Mouse (Mus musculus) left cerebral cortex, adult 9 months (tissue): Measurements from ENCODE around the gene Flt1.
A peak's percentile ranks its signal among the peaks of the same experiment; 100 is the strongest.

Experiments used
- DNase-seq, 2 experiments: peaks; one replicate each; pipeline ENCODE4 v3.0.0; 2022; ENCODE audit warnings: low spot score in 2 of 2

The Flt1 gene

DNA sequence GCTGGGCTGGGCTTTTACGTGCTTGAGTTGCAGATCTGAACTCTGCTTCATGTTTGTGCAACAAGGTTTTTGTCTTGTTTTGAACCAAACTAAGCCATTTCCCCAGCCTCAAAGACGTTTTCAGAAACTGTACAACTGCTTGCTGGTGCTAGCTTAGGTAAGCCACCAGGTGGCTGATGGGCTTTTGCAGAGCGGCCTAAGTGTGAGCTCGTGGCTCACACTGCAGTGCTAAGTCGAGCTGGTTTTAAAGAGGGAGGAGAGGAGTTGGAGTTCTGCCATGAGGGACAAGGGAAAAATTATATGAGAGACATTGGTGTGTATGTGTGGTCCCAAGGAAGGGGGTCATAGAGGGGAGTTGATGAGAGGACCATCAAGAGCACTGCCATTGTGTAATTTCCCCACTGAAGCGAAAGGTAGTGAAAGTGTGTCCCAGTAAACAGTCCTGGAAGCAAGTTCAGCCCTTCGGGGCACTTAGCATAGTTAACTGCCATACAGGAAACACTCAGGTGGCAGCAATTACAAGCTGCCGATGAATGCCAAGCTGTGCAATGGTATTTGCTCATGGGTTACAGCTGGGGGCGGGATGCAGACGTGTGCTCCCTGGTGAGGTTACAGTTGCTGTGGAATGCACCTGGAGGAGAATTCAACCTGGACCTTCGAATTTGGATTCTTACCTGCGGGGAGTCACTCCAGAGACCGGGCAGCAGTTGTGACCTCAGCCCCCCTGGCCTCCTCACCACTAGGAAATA lies 173.8 kb downstream of the Flt1 start:
- DNase-seq, result no peak

DNA sequence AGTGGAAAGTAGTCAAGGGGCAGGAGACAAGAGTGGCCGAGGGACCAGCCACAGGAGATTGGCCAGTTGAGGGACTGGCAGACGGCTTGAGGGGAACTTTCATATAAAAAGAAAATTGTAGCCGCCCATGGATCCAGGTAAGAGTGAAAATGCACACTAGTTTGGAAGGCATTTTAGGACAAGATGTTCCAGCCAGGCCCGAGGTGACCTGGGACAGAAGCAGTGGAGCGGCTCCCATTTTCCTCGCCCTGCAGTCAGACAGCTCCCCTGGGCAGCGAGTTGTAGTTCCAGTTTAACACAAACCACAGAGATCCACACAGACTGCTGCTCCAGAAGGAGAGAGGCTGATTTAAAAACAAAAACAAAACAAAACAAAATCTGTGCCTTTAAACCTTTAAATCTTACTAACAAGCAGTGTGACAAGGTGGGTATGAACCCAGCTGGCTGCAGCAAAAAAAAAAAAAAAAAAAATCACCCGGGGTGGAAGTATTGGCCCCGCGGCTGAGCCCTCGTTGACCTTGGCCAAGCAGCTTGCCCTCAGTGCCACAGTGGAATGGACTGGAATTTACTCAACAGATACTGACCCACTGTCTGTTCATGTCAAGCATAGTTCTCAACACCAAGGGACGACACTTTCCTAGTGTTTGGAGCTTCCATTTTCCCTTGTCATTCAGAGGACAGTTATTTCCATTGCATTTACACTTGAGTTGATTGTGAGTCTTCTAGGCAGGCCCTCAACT lies 176.6 kb downstream of the Flt1 start:
- DNase-seq, result no peak

DNA sequence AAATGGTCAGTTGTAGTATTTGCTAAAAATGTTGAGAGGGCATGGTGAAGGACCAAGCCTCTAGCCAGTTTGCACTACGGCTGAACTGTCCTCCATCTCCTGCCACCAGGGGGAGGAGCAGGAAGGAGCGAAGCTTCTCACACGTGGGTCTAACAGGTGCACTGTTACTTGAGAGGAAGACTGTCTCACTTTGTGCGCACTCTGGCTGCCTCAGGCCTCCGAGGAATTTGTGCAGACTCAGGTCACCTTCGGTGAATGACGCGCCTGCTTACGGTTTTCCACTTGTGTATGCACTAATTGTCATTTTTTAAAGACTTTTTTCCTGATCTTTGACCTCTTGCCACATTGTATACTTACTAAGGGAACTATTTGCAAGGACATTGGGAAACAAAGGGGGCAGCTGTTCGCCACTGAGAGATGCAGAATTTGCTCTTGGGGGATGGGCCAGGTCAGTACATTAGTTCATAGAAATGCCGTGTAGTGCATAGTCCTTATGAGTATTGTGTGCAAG lies 180.0 kb downstream of the Flt1 start:
- no peak for DNase-seq

DNA sequence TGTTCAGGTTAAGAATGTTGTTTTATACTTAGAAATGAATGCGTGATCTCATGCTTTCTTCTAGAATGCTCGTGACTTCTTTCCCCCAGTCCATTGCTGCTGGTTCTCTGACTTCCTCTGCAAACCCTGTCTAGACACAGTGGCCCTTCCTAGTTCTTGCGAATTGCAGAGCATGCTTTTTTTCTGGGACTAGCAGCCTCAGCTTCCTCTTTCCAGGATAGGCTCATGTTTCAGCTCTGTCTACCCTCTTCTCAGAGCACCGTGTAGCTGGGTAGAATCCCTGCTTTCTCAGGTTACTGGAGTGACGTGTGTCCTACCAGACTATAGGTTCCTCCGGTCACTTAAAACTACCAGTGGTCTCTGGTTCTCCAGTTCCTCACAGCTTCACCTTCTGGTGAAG lies 183.5 kb downstream of the Flt1 start:
- no peak for DNase-seq

DNA sequence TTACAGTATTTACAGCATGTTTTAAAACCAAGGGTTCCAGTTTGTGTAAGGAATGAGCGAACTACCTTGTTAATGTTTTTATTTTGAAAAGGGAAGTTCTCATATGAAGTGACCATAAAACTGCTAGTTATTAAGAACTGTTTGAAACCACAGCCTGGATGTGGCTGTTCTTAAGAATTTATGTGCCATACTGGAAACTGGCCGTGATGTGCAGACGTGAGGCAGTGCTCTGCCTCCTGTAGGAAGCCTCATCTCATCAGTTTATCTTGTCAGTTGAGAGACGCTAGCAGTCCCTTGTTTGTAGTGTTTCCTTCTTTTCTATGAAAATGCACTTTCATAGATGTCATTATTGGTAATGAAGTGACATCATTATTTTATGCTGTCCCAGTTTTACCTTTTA lies 186.0 kb downstream of the Flt1 start:
- DNase-seq, result no peak

DNA sequence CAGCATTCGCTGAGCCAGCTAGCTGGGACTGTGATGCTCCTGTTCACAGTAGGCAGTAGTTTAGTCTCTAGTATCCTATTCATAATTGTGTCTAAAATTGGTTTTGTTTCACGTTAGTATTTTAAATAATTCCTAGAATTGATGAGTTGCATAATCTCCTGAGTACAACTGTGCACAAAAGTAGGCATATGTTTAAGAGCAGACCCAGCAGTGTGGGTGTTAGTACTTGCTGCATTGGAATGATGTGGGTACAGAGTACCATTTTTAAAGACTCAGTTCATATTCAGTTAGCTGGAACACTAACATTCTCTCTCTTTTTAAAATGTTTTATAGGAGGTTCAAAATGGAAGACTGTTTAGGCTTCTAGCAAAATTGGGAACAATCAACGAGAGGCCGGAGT lies 186.4 kb downstream of the Flt1 start:
- DNase-seq, result peak; percentile 44 to 55

DNA sequence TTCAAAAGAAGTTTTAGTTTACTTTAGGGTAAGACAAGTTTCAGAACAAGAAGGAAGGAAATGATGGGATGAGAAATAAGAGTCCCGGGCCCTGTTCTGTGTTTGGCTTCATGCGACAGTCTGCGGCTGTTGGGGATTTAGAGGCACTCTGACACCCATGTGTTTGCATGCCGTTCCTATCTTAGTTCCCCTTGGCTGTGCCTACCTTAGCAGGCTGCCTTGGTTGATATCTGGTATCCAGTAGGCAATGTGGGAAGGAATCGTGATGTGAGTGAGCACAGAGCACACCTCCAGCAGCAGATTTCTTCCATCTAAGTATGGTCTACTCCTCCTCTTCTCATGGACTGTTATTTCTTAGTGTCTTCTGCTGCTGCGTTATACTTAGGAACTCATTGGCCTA lies 193.8 kb downstream of the Flt1 start:
- DNase-seq, result peak in 1 of 2 experiments; percentile 23

DNA sequence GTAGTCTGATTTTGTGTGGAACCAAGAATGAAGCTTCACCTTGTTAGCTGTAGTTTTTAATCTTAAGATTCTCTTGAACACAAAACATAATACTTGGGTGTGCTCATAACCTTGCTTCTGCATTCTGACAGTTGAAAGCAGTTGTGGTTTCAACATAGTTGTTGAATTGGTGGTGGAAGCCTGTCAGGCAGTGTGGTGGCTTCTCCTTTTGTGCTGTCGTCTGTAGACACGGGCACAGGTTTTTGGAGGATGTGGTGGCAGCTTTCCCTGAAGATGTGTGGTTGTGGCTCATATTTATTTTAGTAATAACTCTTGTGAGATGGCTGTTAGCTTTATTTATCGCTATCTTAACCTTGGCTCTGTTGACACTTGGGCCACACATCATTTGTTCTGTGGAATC lies 198.0 kb downstream of the Flt1 start:
- DNase-seq, result no peak

DNA sequence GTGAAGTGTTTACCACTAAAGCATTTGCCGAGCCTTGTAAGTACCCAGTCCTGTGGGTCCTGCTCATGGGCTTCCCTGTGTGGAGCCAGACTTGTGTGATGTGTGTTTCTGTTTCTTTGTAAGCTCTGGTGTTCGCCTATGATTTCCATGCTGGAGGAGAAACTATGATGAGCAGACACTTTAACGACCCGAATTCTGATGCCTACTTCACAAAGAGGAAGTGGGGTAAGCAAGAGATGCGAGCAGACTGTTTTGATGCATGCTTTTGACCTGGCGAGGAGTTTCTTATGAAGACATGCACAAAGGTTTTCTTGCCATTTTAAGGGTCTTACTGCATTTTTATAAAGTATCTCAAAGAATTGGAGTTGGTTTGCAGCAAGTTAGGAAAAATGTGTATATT lies 198.8 kb downstream of the Flt1 start:
- DNase-seq, result no peak
